27 mouse cellular contexts compared by ENCODE assay signal in the genomic region with DNA sequence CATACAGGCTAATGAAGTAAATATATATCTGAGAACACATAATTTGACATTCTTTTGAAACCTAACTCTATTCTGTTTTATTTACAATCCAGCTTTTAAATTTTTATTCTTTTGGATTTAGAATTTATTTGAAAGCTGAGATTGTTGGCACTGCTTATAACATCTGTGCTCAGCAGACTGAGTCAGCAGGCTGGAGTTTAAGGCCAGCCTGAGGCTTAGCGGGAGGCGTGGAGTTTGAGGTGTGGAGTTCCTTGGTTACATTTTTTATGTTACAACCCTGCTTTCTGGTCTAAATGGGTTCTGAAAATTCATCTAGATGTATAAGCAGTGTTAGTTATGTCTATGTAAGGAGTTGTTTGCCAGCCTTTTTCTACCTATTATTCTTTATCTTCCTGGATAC. TPM values are rescaled to one million over a fixed set of nuclear protein-coding genes. Genes with fewer than 3 reads are reported as not detected.
A peak's percentile ranks its signal among the peaks of the same experiment; 100 is the strongest.
DNase-seq lines count a peak whose midpoint lies in the region; ATAC-seq and TF ChIP-seq lines count a peak whose summit lies in the region.
"Had no signal": no experiment of that assay in that cellular context is flagged by ENCODE, and none has a peak within 500 bp of the region (broad histone marks: within the 10 kb centered on the region; RNA-seq: fewer than 3 reads in every experiment).

No protein-coding gene starts in this region.

- H3K9ac ChIP-seq in hindbrain, embryonic 16.5 days (ENCODE audit: low read depth, low read length) = no peak overlapping the region
- H3K9ac ChIP-seq in hindbrain, embryonic 12.5 days = no peak overlapping the region
- no peak overlapping the region for H3K9ac ChIP-seq in limb, embryonic 14.5 days (ENCODE audit: low read depth, low read length, severe bottlenecking)
- H3K9ac ChIP-seq: embryonic facial prominence, embryonic 13.5 days; heart, embryonic 15.5 days; hindbrain, embryonic 15.5 days had no signal

- H3K4me1 ChIP-seq in hindbrain, embryonic 16.5 days (ENCODE audit: control insufficient read depth, insufficient read depth, low read depth, low read length) = no peaks in the 10 kb centered on the region
- no peaks in the 10 kb centered on the region for H3K4me1 ChIP-seq in hindbrain, embryonic 12.5 days
- H3K4me1 ChIP-seq in limb, embryonic 14.5 days (ENCODE audit: control insufficient read depth, insufficient read depth, low read length) = no peaks in the 10 kb centered on the region
- H3K4me1 ChIP-seq: embryonic facial prominence, embryonic 13.5 days; heart, embryonic 15.5 days; hindbrain, embryonic 10.5 days; hindbrain, embryonic 15.5 days had no signal

- ATAC-seq in hindbrain, embryonic 16.5 days = 0 out of 2 replicates have a peak, but pooled peaks have one; percentile 61
- no peak for ATAC-seq in hindbrain, embryonic 12.5 days (ENCODE audit: low FRiP score)
- ATAC-seq in limb, embryonic 14.5 days (ENCODE audit: low FRiP score, low read depth) = no peak
- ATAC-seq: forebrain, embryonic 14.5 days; inflammation-experienced regulatory T-cells, adult 6 months; intestine, postnatal 0 days had no signal

- no peaks in the 10 kb centered on the region for H3K36me3 ChIP-seq in hindbrain, embryonic 16.5 days (ENCODE audit: control insufficient read depth, insufficient read depth, low read length)
- no peaks in the 10 kb centered on the region for H3K36me3 ChIP-seq in hindbrain, embryonic 12.5 days
- H3K36me3 ChIP-seq in limb, embryonic 14.5 days (ENCODE audit: control insufficient read depth, insufficient read depth, low read length) = no peaks in the 10 kb centered on the region
- H3K36me3 ChIP-seq: embryonic facial prominence, embryonic 13.5 days; heart, embryonic 15.5 days; hindbrain, embryonic 10.5 days; hindbrain, embryonic 15.5 days had no signal

- TF ChIP-seq POLR2A in limb, embryonic 14.5 days (IDR thresholded peaks at IDR 0.05; ENCODE audit: borderline replicate concordance, extremely low read depth, insufficient read depth, insufficient read length) = no peak

- WGBS in hindbrain, embryonic 16.5 days = 88% methylated on average over 2 of the region's 2 CpGs
- WGBS in hindbrain, embryonic 12.5 days = 93% methylated on average over 2 of the region's 2 CpGs
- 23% methylated on average over 2 of the region's 2 CpGs for WGBS in limb, embryonic 14.5 days

- peak; percentile 17 for DNase-seq in cerebellum, postnatal 14 days
- no peak for DNase-seq in cerebellum, adult 11 months
- DNase-seq in 3T3-L1 (ENCODE audit: low read depth, low spot score) = peak; percentile 67
- DNase-seq in limb, embryonic 14.5 days (ENCODE audit: low spot score) = peak; percentile 35
- no peak for DNase-seq in heart, postnatal 14 days
- DNase-seq: adrenal gland, adult 8-10 months; adrenal gland, postnatal 36 days; cerebellum, adult 2 months; cerebellum, postnatal 25 days; gastrocnemius, postnatal 14 days; heart, adult 2 months had no signal

- no peak overlapping the region for H3K4me3 ChIP-seq in hindbrain, embryonic 16.5 days (ENCODE audit: low read length)
- no peak overlapping the region for H3K4me3 ChIP-seq in hindbrain, embryonic 12.5 days
- H3K4me3 ChIP-seq in limb, embryonic 14.5 days (replicated peaks; ENCODE audit: low read length) = no peak overlapping the region
- H3K4me3 ChIP-seq: embryonic facial prominence, embryonic 13.5 days; heart, adult 2 months; heart, embryonic 15.5 days; hindbrain, embryonic 10.5 days; hindbrain, embryonic 15.5 days had no signal

- no peak overlapping the region for H3K27ac ChIP-seq in hindbrain, embryonic 16.5 days (ENCODE audit: low read depth, low read length)
- no peak overlapping the region for H3K27ac ChIP-seq in hindbrain, embryonic 12.5 days
- H3K27ac ChIP-seq in limb, embryonic 14.5 days (replicated peaks; ENCODE audit: low read depth, low read length) = no peak overlapping the region
- H3K27ac ChIP-seq: embryonic facial prominence, embryonic 13.5 days; heart, adult 2 months; heart, embryonic 15.5 days; hindbrain, embryonic 10.5 days; hindbrain, embryonic 15.5 days had no signal

- no peaks in the 10 kb centered on the region for H3K27me3 ChIP-seq in hindbrain, embryonic 16.5 days (replicated peaks; ENCODE audit: control insufficient read depth, insufficient read depth, low read length)
- H3K27me3 ChIP-seq in hindbrain, embryonic 12.5 days = no peaks in the 10 kb centered on the region
- H3K27me3 ChIP-seq in limb, embryonic 14.5 days (ENCODE audit: control insufficient read depth, insufficient read depth, low read length) = no peaks in the 10 kb centered on the region
- H3K27me3 ChIP-seq: embryonic facial prominence, embryonic 13.5 days; heart, embryonic 15.5 days; hindbrain, embryonic 15.5 days had no signal

- no peak overlapping the region for H3K4me2 ChIP-seq in hindbrain, embryonic 16.5 days (ENCODE audit: low read length)
- no peak overlapping the region for H3K4me2 ChIP-seq in hindbrain, embryonic 12.5 days (replicated peaks)
- H3K4me2 ChIP-seq in limb, embryonic 14.5 days (replicated peaks; ENCODE audit: low read depth, low read length, severe bottlenecking) = no peak overlapping the region
- H3K4me2 ChIP-seq: embryonic facial prominence, embryonic 13.5 days; heart, embryonic 11.5 days; heart, embryonic 15.5 days; hindbrain, embryonic 15.5 days had no signal

- intact Hi-C loops in heart, postnatal 14 days (cut with DNase I) = no loop called here

- no peaks in the 10 kb centered on the region for H3K9me3 ChIP-seq in hindbrain, embryonic 16.5 days (ENCODE audit: control insufficient read depth, low read length)
- H3K9me3 ChIP-seq in hindbrain, embryonic 12.5 days (replicated peaks) = no peaks in the 10 kb centered on the region
- H3K9me3 ChIP-seq in limb, embryonic 14.5 days (ENCODE audit: control insufficient read depth, low read length) = no peaks in the 10 kb centered on the region
- H3K9me3 ChIP-seq: embryonic facial prominence, embryonic 13.5 days; heart, embryonic 15.5 days; hindbrain, embryonic 10.5 days; hindbrain, embryonic 15.5 days had no signal

RNA-seq across cellular contexts. Expression of a gene that starts 35.7 kb away (rescaled TPM):
- not detected in 2 replicates for polyA plus RNA-seq in hindbrain, embryonic 16.5 days (2015; fragmentation: Nextera tagmentation; extraction: Ambion mirVana)
- not detected in 2 replicates for polyA plus RNA-seq in hindbrain, embryonic 12.5 days (2016; fragmentation: Nextera tagmentation; extraction: Ambion mirVana)
- not detected in 2 replicates for polyA plus RNA-seq in limb, embryonic 14.5 days (2012; rRNA removed)
- not detected in 2 replicates for polyA plus RNA-seq in limb, embryonic 14.5 days (2014; fragmentation: Nextera tagmentation; extraction: Ambion mirVana)
- total RNA-seq in heart, postnatal 14 days (2021) = not detected
- total RNA-seq: adrenal gland, adult 8-10 months; adrenal gland, postnatal 36 days; ES-E14; gastrocnemius, adult 18-20 months; gastrocnemius, postnatal 14 days; heart, adult 2 months; heart, postnatal 25 days had no signal
- polyA plus RNA-seq: cerebellum, adult 2 months; cortical plate, adult 2 months; embryonic facial prominence, embryonic 13.5 days; forebrain, embryonic 14.5 days; frontal cortex, adult 2 months; gonadal fat pad, adult 2 months; heart, adult 2 months; heart, embryonic 11.5 days; heart, embryonic 15.5 days; hindbrain, embryonic 10.5 days; hindbrain, embryonic 15.5 days; inflammation-experienced regulatory T-cells, adult 6 months; intestine, postnatal 0 days had no signal

Comparison
In these comparisons a context has a peak if more than half of its experiments do, and no peak if none do; other contexts are left out.
1. DNase-seq: peak in cerebellum, postnatal 14 days (2 of 2), 3T3-L1 (single experiment) and limb, embryonic 14.5 days (single experiment); none in cerebellum, adult 11 months (single experiment) and heart, postnatal 14 days (0 of 2).